Mouse (Mus musculus) lung, postnatal 25 days (tissue): ENCODE measurements around the gene Washc3.

Source experiments
- DNase-seq: peaks from one replicate; pipeline ENCODE4 v3.0.0; 2022; ENCODE audit warnings: low spot score

Gene Washc3

DNA sequence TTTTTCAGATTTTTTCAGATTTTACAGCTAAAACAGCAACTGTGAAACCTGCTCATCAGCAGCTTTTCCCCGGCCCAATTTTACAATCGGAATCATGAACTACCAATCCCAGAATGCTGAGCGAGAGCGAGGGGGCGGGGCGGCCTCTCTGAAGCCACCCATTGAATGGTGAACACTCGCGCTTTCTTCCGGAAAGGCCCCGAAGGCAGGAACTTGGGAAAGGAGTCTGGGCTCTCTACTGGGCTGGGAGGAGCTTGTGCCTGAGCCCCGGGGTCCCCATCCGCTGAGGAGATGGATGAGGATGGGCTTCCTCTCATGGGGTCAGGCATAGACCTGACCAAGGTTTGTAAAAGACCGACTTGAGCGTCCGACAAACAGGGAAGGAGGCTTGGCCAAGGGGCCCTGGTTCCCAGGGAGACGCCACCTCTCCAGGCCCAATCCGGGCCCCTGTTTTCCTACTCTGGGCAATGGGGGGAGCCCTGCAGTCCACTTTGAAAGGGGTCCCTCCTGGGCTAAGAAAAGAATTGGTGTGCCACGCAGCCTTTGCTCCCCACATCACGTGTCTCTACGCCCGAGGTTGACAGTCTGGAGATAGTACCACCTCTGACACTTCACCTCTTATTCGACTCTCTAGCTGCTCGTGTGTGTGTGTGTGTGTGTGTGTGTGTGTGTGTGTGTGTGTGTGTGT is at the start of gene Washc3:
TSS of gene Washc3 (plus strand) at position 143 of the 688 bp plus-strand sequence.
- DNase-seq = peak; percentile 93

DNA sequence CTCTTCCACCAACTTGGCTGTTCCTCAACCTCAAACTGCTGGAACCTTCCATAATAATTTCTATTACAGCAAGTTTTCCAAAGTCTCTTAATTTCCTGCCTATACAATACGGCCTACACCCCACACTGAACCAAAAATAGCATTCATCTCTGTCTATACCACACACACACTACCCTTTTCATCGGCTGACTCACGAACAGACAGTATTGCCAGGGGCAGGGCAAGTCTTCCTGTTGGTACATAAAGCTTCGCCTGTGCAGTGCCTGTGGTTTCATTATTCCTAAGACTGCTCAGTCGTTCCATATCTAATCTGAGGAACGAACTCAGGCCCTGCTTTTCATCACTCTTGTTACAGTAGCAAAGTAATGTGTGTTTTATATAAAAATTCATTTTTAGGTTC is 49.2 kb upstream of the Washc3 start:
- DNase-seq = no peak

DNA sequence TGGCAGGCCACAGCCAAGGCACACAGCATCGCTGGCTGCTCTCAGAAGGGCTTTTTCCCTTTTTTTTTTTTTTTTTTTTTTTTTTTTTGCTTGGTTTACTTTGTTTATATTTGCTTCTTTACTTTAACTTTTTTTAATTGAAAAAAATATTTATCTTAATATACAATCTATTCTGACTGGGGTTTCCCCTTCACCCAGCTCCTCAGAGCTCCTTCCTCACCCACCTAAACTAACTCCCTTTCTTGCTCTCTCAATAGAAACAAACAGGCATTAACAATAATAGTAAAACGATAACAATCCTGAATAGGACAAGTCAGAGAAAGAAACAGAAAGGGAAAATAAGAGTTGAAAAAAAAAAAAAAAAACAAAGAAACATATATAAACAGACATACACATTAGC is 38.8 kb upstream of the Washc3 start:
- no peak for DNase-seq

DNA sequence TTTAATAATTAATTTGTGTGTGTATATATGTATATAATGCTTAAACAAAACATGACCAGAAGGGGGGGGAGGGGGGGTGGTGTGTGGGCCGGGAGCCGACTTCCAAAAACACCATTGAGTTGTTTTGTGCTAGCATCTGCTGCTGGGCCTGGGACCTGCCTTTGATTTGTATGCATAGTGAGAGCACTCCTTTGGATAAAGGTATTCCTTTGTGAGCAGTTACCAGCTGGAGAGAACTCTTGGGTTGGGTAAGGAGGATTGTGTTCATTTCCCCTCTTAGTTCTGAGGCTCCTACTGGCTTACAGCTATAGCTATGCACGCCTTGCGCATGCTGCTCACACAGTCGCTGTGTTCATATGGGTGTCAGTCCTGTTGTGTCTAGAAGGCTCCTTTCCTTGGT is 38.2 kb upstream of the Washc3 start:
- no peak for DNase-seq

DNA sequence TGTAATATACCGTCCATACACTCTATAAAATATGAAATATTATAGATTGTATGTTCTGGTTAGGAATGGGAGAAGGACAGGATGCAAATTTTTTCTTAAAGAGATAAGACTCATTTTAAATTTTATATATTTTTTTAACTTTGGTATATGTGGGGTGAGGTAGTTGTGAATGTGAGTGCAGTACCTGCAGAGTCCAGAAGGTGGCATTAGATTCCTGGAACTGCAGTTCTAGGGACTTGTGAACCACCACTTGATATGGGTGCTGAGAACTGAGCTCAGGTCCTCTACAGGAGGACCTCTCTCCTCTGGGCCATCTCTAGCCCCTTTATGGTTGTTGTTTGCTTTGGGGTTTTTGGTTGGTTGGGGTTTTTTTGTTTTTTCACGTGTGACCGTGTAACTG is 34.7 kb upstream of the Washc3 start:
- no peak for DNase-seq

DNA sequence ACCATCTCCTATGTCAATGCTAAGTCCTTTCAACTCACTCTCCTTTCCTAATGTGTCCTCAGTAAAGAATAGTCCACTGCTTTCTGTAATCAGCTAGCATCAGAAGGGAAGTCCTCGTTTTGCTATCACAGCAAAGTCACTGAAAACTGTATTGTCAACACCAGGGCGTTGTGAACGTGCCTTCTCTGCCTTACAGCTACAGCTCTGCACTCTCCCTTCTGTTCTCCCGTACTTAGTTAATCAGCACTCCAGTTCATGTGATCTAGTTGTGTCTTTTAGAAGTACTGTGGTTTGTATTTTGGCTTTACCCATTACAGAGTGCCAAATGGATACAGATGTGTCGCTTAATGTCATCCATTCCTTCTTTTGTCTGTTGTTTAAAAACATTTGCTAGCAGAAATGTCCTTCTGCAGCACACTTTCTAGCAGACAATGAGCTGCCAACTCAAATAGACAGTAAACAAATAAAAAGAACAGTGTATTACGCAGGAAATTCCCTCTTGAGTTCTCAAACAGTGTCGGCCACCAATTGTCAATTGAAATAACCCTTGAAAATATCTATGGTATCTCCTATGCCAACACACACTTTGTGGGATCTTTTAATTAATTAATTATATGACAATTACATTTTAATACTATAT is 33.3 kb upstream of the Washc3 start:
- DNase-seq = no peak

DNA sequence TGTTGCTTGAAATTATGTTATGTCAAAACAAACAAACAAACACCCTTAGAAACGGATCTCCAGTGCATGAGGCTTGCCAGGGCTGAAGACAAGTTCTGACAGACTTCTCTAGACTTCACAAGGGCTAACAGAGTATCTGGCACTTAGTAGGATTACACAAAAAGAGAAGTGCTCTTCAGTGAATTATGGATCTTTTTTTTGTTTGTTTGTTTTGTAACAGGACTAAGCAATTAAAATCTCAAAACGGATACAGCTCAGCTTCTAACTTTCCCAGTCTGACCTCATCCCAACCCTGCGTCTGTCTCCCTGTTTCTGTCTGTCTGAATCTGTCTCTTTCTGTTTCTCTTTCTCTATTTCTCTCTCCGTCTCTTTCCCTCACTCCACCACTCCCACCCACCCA is 352 bp upstream of the Washc3 start:
- DNase-seq = no peak

DNA sequence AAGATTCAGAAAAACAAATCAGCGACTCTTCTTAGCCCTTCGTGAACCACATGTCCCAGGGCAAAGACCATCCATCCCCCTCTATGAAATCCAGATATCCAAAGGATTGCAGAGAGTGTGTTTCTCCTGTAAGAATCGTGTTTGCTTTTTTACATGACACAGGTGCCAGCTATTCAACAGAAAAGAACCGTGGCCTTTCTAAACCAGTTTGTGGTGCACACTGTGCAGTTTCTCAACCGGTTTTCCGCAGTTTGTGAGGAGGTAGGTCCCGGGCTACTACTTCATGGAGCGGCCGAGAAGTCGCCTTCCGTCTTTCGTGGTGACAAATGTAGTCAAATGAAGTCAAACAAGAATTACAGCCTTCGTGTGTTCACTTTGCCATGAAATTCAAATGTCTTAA is 757 bp downstream of the Washc3 start:
- DNase-seq = no peak

DNA sequence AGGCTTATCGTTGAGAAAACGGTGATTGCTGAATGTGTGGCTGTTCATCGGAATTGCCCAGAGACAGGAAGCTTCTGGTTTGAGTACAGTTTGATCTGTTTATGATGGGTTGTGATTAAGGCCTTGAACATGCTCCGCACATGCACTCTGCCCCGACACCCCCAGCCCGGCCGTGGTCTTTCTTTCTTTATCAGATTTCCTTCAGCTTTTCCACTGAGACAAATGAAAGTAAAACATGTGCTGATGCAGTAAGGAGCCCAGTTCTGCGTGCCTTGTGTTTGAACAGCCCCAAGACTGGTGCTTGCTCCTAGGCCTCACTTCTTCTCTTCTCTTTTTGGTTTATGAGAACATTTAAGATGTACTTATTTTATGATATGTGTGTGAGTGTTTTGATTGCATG is 1.7 kb downstream of the Washc3 start:
- no peak for DNase-seq

DNA sequence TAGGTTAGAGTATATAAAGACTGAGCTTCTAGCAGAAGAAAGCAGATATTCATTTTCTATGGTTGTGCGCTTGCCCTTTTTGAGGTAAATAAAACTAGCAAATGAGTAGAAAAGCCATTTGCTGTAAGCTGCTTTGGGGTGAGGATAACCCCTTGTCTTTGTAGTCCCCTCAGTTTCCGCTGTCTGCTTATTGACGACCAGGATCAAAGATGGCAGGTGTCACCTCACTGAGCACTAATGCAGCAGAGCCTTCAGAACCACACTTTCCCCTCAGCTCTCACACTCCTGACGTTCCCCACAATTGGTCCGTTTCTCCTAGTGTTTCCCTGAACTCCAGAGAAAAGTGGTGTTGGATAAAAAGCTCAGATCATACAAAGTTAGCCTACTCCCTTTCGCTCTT is 2.3 kb downstream of the Washc3 start:
- no peak for DNase-seq

DNA sequence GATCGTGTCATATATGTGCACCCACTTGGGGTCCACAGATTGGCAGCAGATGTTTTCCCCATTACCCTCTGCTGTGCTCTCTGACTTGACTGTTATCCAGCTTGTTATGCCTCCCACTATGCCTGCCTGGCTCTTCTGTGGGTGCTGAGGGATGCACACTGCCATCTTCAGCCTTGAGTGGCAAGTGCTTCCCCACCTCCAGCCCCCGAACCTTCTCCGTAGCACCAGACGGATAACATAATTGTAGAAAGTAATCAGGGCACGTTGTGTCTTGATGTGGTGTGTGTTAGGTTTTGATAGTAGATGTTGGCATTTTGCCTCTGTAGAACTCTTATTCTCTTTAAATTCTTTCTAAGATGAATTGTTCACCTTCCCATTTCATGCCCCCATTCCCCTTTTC is 11.8 kb downstream of the Washc3 start:
- DNase-seq = no peak

DNA sequence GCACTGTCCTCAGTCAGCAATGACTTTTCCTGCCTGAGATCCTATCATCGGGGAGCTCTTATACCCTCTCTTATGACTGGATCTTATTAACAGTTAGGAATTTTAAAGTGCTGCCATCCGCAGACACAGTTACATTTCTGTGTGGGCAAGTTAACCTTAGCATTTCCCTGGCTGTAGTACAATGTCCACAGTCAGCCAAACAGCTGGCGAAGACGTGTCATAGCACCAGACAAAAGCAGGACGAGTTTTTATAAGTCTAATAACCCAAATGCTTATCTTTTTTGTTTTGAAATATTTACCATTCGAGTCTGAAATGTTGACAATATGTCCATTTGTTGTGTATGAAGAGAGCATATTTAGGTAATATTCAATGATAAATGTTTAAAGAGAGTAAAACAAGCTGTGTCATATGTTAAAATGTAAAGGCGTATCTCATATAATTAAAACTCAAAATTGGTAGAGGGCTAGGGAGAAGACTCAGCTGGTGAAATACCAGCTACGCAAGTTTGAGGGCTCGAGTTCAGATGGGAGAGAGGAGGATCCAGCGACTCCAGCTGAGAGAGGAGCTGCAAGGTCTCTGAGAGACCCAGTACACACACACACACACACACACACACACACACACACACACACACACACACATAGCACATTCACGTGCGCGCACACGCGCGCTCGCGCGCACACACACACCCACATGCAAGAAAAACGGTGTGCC is 14.1 kb downstream of the Washc3 start:
- DNase-seq = no peak

DNA sequence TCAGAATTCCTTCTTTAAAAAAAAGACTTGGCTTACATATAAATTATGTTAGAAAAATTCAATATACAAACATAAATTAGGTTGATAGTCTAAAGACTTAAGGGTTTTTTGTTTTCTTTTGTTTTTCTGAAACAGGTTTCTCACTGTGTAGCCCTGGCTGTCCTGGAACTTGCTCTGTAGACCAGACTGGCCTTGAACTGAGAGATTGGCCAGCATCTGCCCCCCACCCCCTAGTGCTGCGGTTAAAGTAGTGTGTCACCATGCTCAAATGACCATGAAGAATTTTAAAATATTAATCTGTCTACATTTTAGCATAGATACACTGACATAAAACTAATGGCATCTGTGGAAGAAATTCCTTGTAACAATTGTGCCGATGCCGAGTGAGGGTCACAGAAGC is 17.3 kb downstream of the Washc3 start:
- no peak for DNase-seq

DNA sequence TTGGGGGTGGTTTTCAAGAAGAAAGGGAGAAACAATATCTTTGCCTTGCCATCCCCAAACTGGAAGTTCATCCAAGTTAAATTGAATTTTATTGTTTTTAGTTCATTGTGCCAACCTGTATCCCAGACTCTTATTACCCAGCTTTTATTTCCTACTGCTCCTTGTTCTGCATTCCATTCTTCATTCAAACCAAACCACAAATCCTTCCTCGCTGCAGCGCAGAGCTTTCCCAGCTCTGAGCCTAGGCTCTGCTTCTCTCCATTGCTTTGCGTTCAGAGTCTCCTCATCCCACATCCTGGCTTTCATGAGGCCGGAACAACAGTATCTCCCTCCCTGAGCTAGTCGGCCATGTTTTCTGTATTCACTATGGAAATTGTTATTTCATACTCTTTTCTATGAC is 20.8 kb downstream of the Washc3 start:
- no peak for DNase-seq

DNA sequence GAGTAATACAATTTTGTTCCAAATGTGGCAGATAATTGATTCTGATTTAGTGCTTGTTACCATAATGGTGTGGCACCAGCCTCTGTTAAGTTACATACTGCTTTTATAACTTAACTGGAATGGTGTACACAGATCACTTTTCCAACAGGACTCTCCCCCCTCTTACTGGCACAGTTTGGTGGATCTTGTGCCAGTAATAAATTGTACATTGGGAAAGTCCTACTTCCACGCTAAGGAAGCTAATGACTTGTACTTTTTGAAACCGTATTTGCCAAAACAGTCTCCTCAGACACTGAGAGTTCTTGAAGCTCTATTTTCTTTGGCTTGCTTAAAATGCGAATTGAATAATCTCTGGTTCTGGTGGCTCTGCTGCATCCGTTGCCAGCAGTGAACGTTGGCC is 24.5 kb downstream of the Washc3 start:
- peak; percentile 5 for DNase-seq

DNA sequence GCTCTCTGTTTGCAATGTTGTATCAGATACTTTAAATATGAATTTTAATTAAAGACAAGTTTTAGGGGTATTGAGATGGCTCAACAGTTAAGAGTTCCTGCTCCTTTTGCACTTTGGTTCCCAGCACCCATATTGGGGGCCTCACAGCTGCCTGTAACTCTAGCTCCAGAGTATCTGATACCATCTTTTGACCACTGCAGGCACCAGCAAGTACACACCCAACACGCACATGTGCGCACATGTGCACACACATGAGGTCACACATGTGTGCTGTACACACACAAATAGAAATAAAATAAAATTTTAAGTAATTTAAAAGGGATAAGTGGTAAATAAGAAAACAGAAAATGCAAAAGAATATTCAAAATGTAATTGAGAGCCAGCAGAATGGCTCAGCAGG is 27.1 kb downstream of the Washc3 start:
- DNase-seq = no peak

DNA sequence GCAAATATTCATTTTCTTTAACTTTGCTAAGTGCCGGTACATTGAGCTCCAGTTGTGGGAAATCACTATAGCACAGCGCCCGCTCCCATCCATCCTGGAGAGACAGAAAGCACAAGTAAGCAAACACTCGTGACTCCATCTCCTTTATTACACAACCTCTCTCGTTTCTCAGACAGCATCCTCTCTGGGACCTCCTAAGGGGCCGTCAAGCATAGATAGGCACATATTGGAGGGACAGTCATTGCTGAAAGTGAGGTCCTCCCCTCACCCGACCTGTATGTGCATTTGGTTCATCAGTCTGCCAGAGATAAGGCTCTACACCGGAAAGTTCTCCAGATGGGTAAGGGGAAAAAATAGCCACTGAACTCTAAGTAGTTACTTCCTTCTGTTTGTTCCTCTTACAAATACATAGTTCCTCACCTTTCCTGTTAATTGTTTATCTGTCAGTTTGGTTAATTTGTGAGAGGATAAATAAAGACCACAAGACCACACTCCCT is 27.7 kb downstream of the Washc3 start:
- DNase-seq = no peak

DNA sequence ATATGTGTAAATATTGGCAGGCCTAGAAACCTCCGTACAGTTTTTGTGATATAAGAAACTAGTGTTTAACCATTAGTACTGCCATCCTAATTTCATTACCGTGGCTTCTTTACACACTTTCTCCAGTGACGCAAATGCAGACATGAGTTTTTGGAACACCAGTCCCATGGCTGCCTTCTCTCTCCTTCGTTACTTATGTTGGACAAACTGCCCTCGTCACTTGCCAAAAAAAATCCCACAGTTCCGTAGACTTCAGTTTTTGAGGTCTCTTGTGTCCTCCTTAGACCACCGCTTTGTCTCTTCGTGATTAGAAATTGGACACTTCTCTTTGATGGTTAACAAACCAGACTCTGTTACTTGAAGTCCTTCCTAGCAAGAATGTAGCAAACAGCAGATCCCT is 30.8 kb downstream of the Washc3 start:
- no peak for DNase-seq

DNA sequence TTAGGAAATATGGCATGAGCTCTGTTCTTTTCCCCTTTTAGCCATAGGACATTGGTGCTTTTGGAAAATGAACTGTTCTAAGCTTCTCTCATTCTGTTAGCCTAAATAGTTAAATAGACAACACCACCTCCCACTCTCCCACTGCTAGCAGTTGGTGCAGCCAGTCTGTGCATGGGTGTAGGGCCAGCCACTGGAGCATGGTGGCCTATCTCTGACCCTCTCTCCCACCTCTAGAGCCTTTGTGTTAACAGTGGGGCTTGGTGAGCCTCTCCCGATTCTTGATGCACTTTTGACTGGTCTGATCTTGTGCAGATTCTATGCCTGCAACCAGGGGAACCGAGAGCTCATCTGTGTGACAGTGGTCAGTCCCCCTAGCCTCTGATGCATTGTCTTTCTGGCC is 31.9 kb downstream of the Washc3 start:
- no peak for DNase-seq

DNA sequence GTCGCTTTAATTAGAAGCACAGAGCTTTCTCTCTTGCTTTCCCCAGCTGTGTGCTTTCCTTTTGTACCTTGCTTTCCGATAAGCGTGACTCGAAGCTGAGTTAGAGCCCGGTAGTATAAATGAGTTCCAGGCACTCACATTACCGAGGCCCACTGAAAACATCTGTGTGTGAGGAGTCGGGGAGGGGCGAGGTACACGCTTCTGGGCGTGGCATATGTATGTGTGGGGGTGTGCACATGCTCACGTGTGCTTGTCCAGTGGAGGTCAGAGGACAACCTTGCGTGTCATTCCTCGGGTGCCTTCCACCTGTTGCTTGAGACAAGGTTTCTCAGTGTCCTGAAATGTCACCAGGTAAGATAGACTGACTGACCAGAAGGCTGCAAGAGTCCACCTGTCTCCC is 43.8 kb downstream of the Washc3 start:
- DNase-seq = no peak

DNA sequence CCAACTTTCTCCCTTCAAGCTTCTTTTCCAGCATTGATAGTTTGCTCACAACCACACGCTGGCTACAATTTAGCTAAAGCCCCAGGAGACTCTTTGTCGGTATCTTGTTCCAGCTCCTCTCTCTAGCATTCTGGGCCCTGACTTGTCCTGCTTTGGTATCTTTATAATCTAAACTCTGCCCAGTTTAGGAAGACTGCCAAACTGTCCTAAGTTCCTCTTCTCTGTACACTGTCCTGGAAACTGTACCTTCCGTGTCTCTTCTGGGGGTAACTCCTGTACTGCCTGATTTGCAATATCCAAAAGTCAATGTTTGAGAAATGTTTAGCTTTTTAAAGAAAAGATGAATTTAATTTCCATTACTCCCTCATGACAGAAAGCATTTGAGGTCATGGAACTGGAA is 49.4 kb downstream of the Washc3 start:
- no peak for DNase-seq

DNA sequence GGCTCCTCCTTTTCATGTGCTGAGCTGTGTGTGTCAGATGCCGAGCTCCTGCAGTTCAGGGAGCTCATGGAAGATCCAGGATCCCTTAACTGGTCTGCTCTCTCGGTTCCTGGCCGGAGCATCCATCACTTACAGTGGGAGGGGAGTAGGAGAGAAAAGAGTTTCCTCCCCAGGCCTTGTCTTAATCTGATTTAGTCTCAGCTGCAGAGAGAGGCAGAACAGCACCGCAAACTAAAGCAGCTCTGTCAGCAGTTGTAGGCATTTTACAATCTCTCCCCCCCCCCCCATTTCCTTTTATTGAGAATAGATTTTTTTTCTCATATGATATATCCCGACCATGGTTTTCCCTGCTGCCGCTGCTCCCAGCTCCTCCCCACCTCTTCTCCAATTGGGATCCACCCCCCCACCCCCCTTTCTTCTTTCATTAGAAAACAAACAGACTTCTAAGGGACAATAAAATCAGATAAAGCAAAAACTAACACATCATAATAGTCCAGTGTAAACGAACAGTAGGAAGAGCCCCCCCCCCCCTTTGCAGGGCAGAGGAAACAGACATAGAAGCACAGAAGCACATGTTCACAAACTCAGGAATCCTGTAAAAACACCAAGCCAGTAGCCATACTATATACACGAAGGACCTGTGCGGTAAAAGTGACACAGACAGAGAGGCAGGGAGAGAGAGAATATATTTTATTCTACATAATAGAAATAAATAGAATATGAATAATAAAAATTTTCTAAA is 51.4 kb downstream of the Washc3 start:
- no peak for DNase-seq

DNA sequence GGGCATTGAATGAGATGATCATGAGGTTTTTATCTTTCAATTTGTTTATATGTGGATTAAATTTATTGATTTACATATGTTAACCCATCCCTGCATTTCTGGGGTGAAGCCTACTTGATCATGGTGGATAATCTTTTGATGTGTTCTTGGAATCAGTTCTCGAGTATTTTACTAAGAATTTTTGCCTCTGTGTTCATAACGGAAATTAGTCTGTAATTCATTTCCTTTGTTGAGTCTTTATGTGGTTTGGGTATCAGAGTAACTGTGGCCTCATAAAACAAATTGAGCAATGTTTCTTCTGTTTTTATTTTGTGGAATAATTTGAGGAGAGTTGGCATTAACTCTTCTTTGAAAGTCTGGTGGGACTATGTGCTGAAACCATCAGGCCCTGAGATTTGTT is 54.7 kb downstream of the Washc3 start:
- DNase-seq = no peak
